Mouse (Mus musculus) heart, postnatal 0 days (tissue): ENCODE measurements around the gene Mycbp2.

ENCODE experiments used
- CTCF ChIP-seq: IDR thresholded peaks from 2 replicates; pipeline ENCODE4 v1.5.1; 2016; ENCODE audit warnings: antibody characterized with exemption, control low read depth, low read depth
- EP300 ChIP-seq: IDR thresholded peaks from 2 replicates; pipeline ENCODE4 v1.6.1; 2016; ENCODE audit warnings: antibody characterized with exemption, low read depth

GRCm38 (mm10) chr14:103276667-103277066 is 69.9 kb downstream of the Mycbp2 start:
- TF ChIP-seq EP300 = no peak
- no peak for TF ChIP-seq CTCF
